Mouse (Mus musculus) kidney, adult 11 months (tissue): ENCODE measurements around the gene Olfr1264.

ENCODE experiments used
- DNase-seq: peaks from one replicate; pipeline ENCODE4 v3.0.0; 2022

Olfr1264 gene

GRCm38 (mm10) chr2:90025477-90025876 is at the start of gene Olfr1264:
TSS of gene Olfr1264 (minus strand) at chr2:90025577.
- DNase-seq: no peak

- DNase-seq: no peak
Observed at GRCm38 (mm10) chr2:90070065-90070464, 44.7 kb upstream of the Olfr1264 start.

- DNase-seq: no peak
Observed at GRCm38 (mm10) chr2:90063494-90063893, 38.1 kb upstream of the Olfr1264 start, which contains the start of gene Olfr140. TSS of gene Olfr140 (minus strand) at chr2:90063594.

- DNase-seq: no peak
Observed at GRCm38 (mm10) chr2:90035037-90035436, 9.7 kb upstream of the Olfr1264 start, which contains the start of gene Olfr1265. TSS of gene Olfr1265 (plus strand) at chr2:90035337.

- no peak for DNase-seq
Observed at GRCm38 (mm10) chr2:90011831-90012230, 13.5 kb downstream of the Olfr1264 start, which contains the start of gene Olfr1263. TSS of gene Olfr1263 (plus strand) at chr2:90012131.

- no peak for DNase-seq
Observed at GRCm38 (mm10) chr2:89999845-90000244, 25.5 kb downstream of the Olfr1264 start, which contains the start of gene Olfr1262. TSS of gene Olfr1262 (plus strand) at chr2:90000145.

- no peak for DNase-seq
Observed at GRCm38 (mm10) chr2:89990921-89991320, 34.5 kb downstream of the Olfr1264 start, which contains the start of gene Olfr1261. TSS of gene Olfr1261 (plus strand) at chr2:89991221.

GRCm38 (mm10) chr2:89977709-89978108 is 47.7 kb downstream of the Olfr1264 start:
- no peak for DNase-seq

GRCm38 (mm10) chr2:89974184-89974583 is 51.2 kb downstream of the Olfr1264 start, which contains the start of gene Olfr1260:
TSS of gene Olfr1260 (plus strand) at chr2:89974340.
- DNase-seq: no peak
